Mouse (Mus musculus) mesoderm, embryonic 11.5 days (tissue): Measurements from ENCODE around the gene Erbb3.
"Not testable (repeated sequence)": the region's sequence is repeated elsewhere in the genome, so short reads cannot be mapped to it uniquely, and the experiment has no call there.

Experiments used
- DNase-seq: peaks from one replicate; pipeline ENCODE4 v3.0.0-alpha.2; 2012; ENCODE audit warnings: low read depth, low spot score

Gene Erbb3

GRCm38 (mm10) chr10:128589464-128590192 lies at the start of gene Erbb3:
Erbb3 (minus strand) TSS chr10:128589652.
- peak; percentile 64 for DNase-seq

GRCm38 (mm10) chr10:128637011-128637410 lies 47.6 kb upstream of the Erbb3 start:
- DNase-seq, result peak; percentile 37

GRCm38 (mm10) chr10:128636561-128636960 lies 47.1 kb upstream of the Erbb3 start:
- DNase-seq, result no peak

- no peak for DNase-seq
These were observed 46.2 kb upstream of the Erbb3 start for GRCm38 (mm10) chr10:128635697-128636096.

- no peak for DNase-seq
These were observed 42.1 kb upstream of the Erbb3 start for GRCm38 (mm10) chr10:128631571-128631970.

GRCm38 (mm10) chr10:128630306-128630705 lies 40.9 kb upstream of the Erbb3 start:
- DNase-seq, result not testable (repeated sequence)

- no peak for DNase-seq
These were observed 40.3 kb upstream of the Erbb3 start for GRCm38 (mm10) chr10:128629746-128630145.

- no peak for DNase-seq
These were observed 38.2 kb upstream of the Erbb3 start for GRCm38 (mm10) chr10:128627398-128628317.

GRCm38 (mm10) chr10:128626311-128627310 lies 37.2 kb upstream of the Erbb3 start, which contains the start of gene Rps26:
Rps26 (minus strand) TSS chr10:128626747.
- peak; percentile 97 for DNase-seq

- no peak for DNase-seq
These were observed 35.9 kb upstream of the Erbb3 start for GRCm38 (mm10) chr10:128625287-128625894.

GRCm38 (mm10) chr10:128623106-128623613 lies 33.7 kb upstream of the Erbb3 start:
- DNase-seq, result not testable (repeated sequence)

GRCm38 (mm10) chr10:128622702-128623101 lies 33.2 kb upstream of the Erbb3 start:
- no peak for DNase-seq

GRCm38 (mm10) chr10:128621986-128622520 lies 32.6 kb upstream of the Erbb3 start:
- DNase-seq, result no peak

- DNase-seq, result no peak
These were observed 30.8 kb upstream of the Erbb3 start for GRCm38 (mm10) chr10:128620241-128620640.

GRCm38 (mm10) chr10:128619148-128619547 lies 29.7 kb upstream of the Erbb3 start:
- DNase-seq, result not testable (repeated sequence)

GRCm38 (mm10) chr10:128618570-128618969 lies 29.1 kb upstream of the Erbb3 start:
- no peak for DNase-seq

- DNase-seq, result not testable (repeated sequence)
These were observed 26.5 kb upstream of the Erbb3 start for GRCm38 (mm10) chr10:128615798-128616448.

GRCm38 (mm10) chr10:128614934-128615333 lies 25.5 kb upstream of the Erbb3 start:
- no peak for DNase-seq

GRCm38 (mm10) chr10:128613820-128614219 lies 24.4 kb upstream of the Erbb3 start:
- not testable (repeated sequence) for DNase-seq

- DNase-seq, result no peak
These were observed 23.6 kb upstream of the Erbb3 start for GRCm38 (mm10) chr10:128613154-128613440.
